Mouse (Mus musculus): ENCODE results near the gene Slit3. TPM values are rescaled to one million over a fixed set of nuclear protein-coding genes. Genes with fewer than 3 reads are reported as not detected.

Gene Slit3
- polyA plus RNA-seq, 1 experiment from 2014 or later = 5.9 TPM

DNA sequence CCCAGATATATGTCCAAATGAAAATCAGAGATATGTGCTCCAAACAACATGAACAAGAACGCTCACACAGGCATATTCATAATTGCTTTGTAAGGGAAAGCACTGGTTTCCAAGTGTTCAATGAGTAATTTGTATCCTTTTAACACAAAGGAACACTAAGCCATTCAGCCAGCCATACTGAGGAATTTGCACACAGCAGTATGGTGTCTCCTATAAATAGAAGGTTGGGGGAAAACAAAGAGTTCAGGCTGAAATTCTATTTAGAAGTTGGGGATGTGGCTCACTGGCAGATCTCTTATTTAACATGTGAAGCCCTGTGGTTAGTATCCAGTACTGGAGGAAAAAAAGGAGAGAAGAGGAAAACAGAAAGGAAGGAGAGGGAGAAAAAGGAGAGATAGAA lies 32.9 kb upstream of the Slit3 start:
- no peak overlapping the region for H3K27ac ChIP-seq (ENCODE audit: low read length)
- H3K4me1 ChIP-seq (ENCODE audit: control insufficient read depth, insufficient read depth, low read length) = peaks cover 5% of the 10 kb centered on the region; the same call in 1 of the 2 replicates
- WGBS = 80% methylated on average over 1 of the region's 1 CpGs
- no peaks in the 10 kb centered on the region for H3K9me3 ChIP-seq (ENCODE audit: control insufficient read depth, low read length)
- no peak overlapping the region for H3K4me2 ChIP-seq (ENCODE audit: low read depth, low read length)
- H3K4me3 ChIP-seq (ENCODE audit: low read length) = no peak overlapping the region
- H3K9ac ChIP-seq (ENCODE audit: low read depth, low read length) = no peak overlapping the region
- H3K36me3 ChIP-seq (ENCODE audit: control insufficient read depth, insufficient read depth, low read length) = no peaks in the 10 kb centered on the region
- H3K27me3 ChIP-seq (replicated peaks; ENCODE audit: control insufficient read depth, insufficient read depth, low read length) = no peaks in the 10 kb centered on the region
- no peak for ATAC-seq

DNA sequence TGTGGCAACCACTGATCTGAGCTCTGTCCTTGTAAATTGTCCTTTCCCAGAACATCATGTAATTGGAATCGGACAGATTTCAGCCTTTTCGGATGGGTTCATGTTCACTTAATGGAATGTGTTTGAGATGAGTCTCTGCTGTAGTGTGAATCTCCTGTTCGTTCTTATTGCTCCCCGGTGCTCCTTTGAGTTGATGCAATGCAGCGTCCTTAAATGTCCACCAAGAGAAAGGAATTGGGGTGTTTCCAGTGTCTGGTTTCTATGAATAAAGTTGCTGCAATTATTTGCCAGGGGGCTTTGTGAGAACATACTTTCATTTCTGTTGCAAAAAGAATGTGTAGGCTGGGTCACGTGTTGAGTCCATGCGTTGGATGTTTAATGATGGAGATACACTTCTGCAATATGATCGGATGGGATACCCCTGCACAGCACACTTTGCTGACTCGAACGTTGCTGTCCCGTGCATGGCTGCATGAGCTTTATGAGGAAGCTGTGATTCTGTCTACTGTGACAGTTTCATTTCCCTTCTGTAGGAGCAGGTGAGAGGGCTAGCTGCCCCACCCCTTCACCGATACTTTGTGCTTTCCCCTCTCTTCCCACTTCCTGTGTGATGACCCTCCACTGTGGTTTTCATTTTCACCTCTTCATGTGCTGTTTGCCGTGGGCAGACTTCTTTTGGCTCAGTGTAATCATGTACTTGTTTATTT lies 30.2 kb upstream of the Slit3 start:
- Histone ChIP-seq H3K9ac (ENCODE audit: low read depth, low read length) (no peak overlapping the region), H3K27me3 (replicated peaks; ENCODE audit: control insufficient read depth, insufficient read depth, low read length) (no peaks in the 10 kb centered on the region), H3K36me3 (ENCODE audit: control insufficient read depth, insufficient read depth, low read length) (no peaks in the 10 kb centered on the region), H3K9me3 (ENCODE audit: control insufficient read depth, low read length) (no peaks in the 10 kb centered on the region), H3K4me3 (ENCODE audit: low read length) (no peak overlapping the region), H3K27ac (ENCODE audit: low read length) (no peak overlapping the region), H3K4me1 (ENCODE audit: control insufficient read depth, insufficient read depth, low read length) (peaks cover 3% of the 10 kb centered on the region; the same call in 1 of the 2 replicates), H3K4me2 (ENCODE audit: low read depth, low read length) (no peak overlapping the region)
- no peak for ATAC-seq
- 85% methylated on average over 13 of the region's 13 CpGs for WGBS

DNA sequence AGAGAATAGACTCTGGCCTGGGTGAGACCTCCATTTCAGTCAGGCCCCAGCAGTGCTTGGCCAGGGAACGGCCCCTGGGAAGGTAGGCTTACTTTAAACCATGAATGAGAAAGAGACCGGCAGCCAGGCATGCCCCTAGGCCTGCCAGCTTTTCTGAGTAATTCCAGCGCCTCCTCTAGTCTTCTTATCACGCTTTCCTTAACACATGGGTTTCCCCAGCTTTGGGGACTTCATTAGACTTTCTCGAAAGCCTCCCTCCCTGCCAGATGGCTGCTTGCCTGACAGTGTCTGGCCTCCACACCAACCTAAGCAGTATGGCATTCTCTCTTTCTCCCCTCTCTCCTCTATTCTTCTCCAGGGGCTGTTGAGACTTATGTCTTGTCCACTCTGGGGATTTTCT lies 24.5 kb upstream of the Slit3 start:
- H3K4me2 ChIP-seq (ENCODE audit: low read depth, low read length) = no peak overlapping the region
- WGBS = 74% methylated on average over 5 of the region's 5 CpGs
- H3K27ac ChIP-seq (ENCODE audit: low read length) = no peak overlapping the region
- no peaks in the 10 kb centered on the region for H3K27me3 ChIP-seq (replicated peaks; ENCODE audit: control insufficient read depth, insufficient read depth, low read length)
- H3K9ac ChIP-seq (ENCODE audit: low read depth, low read length) = no peak overlapping the region
- H3K36me3 ChIP-seq (ENCODE audit: control insufficient read depth, insufficient read depth, low read length) = no peaks in the 10 kb centered on the region
- H3K9me3 ChIP-seq (ENCODE audit: control insufficient read depth, low read length) = no peaks in the 10 kb centered on the region
- no peaks in the 10 kb centered on the region for H3K4me1 ChIP-seq (ENCODE audit: control insufficient read depth, insufficient read depth, low read length)
- no peak for ATAC-seq
- H3K4me3 ChIP-seq (ENCODE audit: low read length) = no peak overlapping the region

DNA sequence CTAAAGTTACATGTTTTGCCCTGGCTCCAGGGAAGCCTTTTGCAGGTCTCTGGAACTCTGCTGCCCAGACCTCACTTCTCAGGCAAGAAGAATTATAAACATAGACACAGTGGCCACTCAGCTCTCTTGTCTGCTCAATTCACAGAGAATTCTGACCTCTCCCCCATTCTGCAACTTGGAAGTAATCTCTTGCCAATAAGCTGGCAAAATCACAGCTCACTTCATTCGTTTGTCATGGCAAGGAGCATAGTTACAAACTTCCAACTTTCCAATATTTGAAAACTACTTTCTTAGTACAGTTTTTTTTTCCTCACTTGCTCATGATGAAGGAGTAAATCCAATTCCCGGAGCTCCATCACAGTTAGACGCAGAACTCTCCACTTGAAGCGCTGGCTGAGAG lies 11.2 kb upstream of the Slit3 start:
- Histone ChIP-seq H3K9me3 (ENCODE audit: control insufficient read depth, low read length) (no peaks in the 10 kb centered on the region), H3K4me2 (ENCODE audit: low read depth, low read length) (no peak overlapping the region), H3K36me3 (ENCODE audit: control insufficient read depth, insufficient read depth, low read length) (no peaks in the 10 kb centered on the region), H3K4me3 (ENCODE audit: low read length) (no peak overlapping the region), H3K4me1 (ENCODE audit: control insufficient read depth, insufficient read depth, low read length) (no peaks in the 10 kb centered on the region), H3K27me3 (replicated peaks; ENCODE audit: control insufficient read depth, insufficient read depth, low read length) (no peaks in the 10 kb centered on the region), H3K27ac (ENCODE audit: low read length) (no peak overlapping the region), H3K9ac (ENCODE audit: low read depth, low read length) (no peak overlapping the region)
- 46% methylated on average over 4 of the region's 4 CpGs for WGBS
- no peak for ATAC-seq

DNA sequence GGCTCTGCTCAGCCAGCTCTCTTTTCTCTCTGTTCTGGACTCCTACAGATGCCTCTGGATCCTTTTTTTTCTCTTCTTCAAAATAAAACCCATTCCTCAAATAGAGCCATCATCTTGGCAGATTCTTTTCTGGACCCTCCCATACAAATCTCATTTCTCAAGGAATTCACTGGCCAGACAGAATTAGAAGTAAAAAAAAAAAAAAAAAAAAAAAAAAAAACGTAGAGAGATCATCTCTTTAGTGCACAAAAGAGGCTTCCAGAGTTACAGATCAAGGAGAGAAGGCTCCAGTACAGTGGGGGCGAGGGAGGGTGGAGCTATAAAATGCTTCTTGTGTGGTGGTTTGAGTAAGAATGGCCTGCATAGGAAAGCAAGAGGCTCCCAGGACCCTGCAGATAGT lies 10.2 kb upstream of the Slit3 start:
- no peak overlapping the region for H3K4me2 ChIP-seq (ENCODE audit: low read depth, low read length)
- H3K4me3 ChIP-seq (ENCODE audit: low read length) = no peak overlapping the region
- no peaks in the 10 kb centered on the region for H3K27me3 ChIP-seq (replicated peaks; ENCODE audit: control insufficient read depth, insufficient read depth, low read length)
- H3K9me3 ChIP-seq (ENCODE audit: control insufficient read depth, low read length) = no peaks in the 10 kb centered on the region
- H3K9ac ChIP-seq (ENCODE audit: low read depth, low read length) = no peak overlapping the region
- 70% methylated on average over 2 of the region's 2 CpGs for WGBS
- H3K36me3 ChIP-seq (ENCODE audit: control insufficient read depth, insufficient read depth, low read length) = no peaks in the 10 kb centered on the region
- H3K27ac ChIP-seq (ENCODE audit: low read length) = no peak overlapping the region
- no peak for ATAC-seq
- no peaks in the 10 kb centered on the region for H3K4me1 ChIP-seq (ENCODE audit: control insufficient read depth, insufficient read depth, low read length)

DNA sequence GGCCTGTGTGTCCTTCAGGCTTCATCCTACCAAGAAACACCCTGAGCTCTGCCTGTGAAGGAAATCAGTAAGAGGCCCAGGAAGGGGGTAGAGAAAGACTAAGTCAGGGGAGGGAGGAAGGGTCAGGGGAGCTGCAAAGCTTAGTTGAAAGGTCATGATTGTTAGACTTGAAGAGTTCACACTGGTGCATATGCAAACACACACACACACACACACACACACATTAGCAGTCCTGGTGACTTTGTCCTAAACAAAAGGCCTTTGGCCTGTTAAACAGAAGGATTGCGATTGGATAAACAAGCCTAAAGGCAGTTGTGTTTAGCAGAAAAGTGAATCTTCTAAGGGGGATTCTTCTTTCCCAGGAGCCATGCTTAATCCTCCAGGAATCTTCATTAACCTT lies 7.7 kb upstream of the Slit3 start:
- 43% methylated on average over 1 of the region's 1 CpGs for WGBS
- no peaks in the 10 kb centered on the region for H3K4me1 ChIP-seq (ENCODE audit: control insufficient read depth, insufficient read depth, low read length)
- H3K4me3 ChIP-seq (ENCODE audit: low read length) = no peak overlapping the region
- H3K9ac ChIP-seq (ENCODE audit: low read depth, low read length) = no peak overlapping the region
- H3K9me3 ChIP-seq (ENCODE audit: control insufficient read depth, low read length) = no peaks in the 10 kb centered on the region
- H3K27me3 ChIP-seq (replicated peaks; ENCODE audit: control insufficient read depth, insufficient read depth, low read length) = no peaks in the 10 kb centered on the region
- no peak for ATAC-seq
- H3K4me2 ChIP-seq (ENCODE audit: low read depth, low read length) = no peak overlapping the region
- H3K27ac ChIP-seq (ENCODE audit: low read length) = no peak overlapping the region
- H3K36me3 ChIP-seq (ENCODE audit: control insufficient read depth, insufficient read depth, low read length) = no peaks in the 10 kb centered on the region

DNA sequence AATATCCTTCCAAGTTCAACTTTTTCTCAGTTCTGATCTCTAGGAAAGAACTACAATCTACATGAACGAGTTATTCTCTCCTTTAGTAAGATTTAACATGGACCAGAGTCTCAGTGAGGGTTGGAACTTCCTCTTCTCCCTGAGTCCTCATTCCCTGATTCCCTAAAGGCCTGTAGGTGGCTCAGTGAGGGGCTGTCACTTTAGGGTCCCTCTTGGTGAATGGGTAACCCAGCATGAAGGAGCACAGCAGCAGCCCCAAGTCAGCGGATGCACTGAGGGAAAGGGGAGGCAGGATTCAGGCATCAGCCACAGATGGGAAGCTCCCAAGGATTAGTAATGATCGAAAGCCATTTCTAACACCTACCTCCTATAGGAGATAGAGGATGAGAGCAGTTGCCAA lies 4.6 kb upstream of the Slit3 start:
- 70% methylated on average over 3 of the region's 3 CpGs for WGBS

DNA sequence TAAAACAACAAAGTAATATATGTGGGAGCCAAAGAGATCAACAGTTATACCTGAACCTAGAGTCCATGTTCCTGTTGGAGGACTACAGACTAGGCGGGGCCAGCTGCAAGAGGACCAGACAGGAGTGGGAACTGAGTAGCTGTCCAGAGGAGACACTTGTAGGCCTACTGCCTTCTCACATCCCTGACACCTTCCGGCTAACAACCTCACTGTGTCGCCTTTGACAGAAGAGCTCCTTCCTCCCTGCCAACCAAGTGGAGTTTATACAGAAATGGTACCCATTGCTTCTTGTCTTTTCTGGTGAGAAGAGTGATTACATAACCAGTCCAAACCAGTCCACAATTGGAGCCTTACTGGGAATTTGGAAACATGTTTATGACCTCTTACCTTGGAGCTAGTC lies 3.2 kb upstream of the Slit3 start:
- 96% methylated on average over 3 of the region's 3 CpGs for WGBS
- Histone ChIP-seq H3K27me3 (replicated peaks; ENCODE audit: control insufficient read depth, insufficient read depth, low read length) (peaks cover 24% of the 10 kb centered on the region), H3K27ac (ENCODE audit: low read length) (no peak overlapping the region), H3K4me2 (ENCODE audit: low read depth, low read length) (no peak overlapping the region), H3K4me1 (ENCODE audit: control insufficient read depth, insufficient read depth, low read length) (peaks cover 11% of the 10 kb centered on the region; the same call in 1 of the 2 replicates), H3K4me3 (ENCODE audit: low read length) (no peak overlapping the region), H3K9me3 (ENCODE audit: control insufficient read depth, low read length) (no peaks in the 10 kb centered on the region), H3K9ac (ENCODE audit: low read depth, low read length) (no peak overlapping the region), H3K36me3 (ENCODE audit: control insufficient read depth, insufficient read depth, low read length) (no peaks in the 10 kb centered on the region)
- ATAC-seq = no peak

More for the DNA sequence above, 4.6 kb upstream of the Slit3 start:
- Histone ChIP-seq H3K9me3 (ENCODE audit: control insufficient read depth, low read length) (no peaks in the 10 kb centered on the region), H3K27ac (ENCODE audit: low read length) (no peak overlapping the region), H3K9ac (ENCODE audit: low read depth, low read length) (no peak overlapping the region), H3K4me3 (ENCODE audit: low read length) (no peak overlapping the region), H3K27me3 (replicated peaks; ENCODE audit: control insufficient read depth, insufficient read depth, low read length) (peaks cover 15% of the 10 kb centered on the region), H3K4me2 (ENCODE audit: low read depth, low read length) (no peak overlapping the region), H3K4me1 (ENCODE audit: control insufficient read depth, insufficient read depth, low read length) (peaks cover 11% of the 10 kb centered on the region; the same call in 1 of the 2 replicates), H3K36me3 (ENCODE audit: control insufficient read depth, insufficient read depth, low read length) (no peaks in the 10 kb centered on the region)
- no peak for ATAC-seq

DNA sequence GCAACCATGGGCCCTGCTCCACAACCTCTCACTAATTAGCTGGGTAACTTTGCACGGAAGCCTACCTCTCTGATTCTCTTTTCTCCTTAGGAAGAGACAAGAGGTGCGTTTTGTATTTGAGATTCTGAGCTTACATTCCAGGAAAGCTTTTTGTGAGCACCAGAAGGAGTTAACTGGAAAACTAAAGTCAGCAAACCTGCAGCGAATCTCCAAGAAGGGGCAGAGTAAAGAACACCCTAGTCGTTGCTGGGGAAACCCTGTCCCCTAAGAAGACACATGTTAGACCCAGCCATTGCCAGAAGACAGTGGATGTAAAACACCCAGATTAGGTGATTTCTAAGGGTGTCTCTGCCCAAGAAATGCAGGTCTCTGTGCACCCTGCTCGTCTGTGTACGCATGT lies 2.3 kb upstream of the Slit3 start:
- H3K4me3 ChIP-seq (ENCODE audit: low read length) = no peak overlapping the region
- no peaks in the 10 kb centered on the region for H3K36me3 ChIP-seq (ENCODE audit: control insufficient read depth, insufficient read depth, low read length)
- H3K9me3 ChIP-seq (ENCODE audit: control insufficient read depth, low read length) = no peaks in the 10 kb centered on the region
- peaks cover 17% of the 10 kb centered on the region for H3K4me1 ChIP-seq (ENCODE audit: control insufficient read depth, insufficient read depth, low read length)
- no peak overlapping the region for H3K9ac ChIP-seq (ENCODE audit: low read depth, low read length)
- no peak overlapping the region for H3K4me2 ChIP-seq (ENCODE audit: low read depth, low read length)
- no peak for ATAC-seq
- H3K27ac ChIP-seq (ENCODE audit: low read length) = no peak overlapping the region
- 51% methylated on average over 6 of the region's 6 CpGs for WGBS
- peaks cover 26% of the 10 kb centered on the region for H3K27me3 ChIP-seq (replicated peaks; ENCODE audit: control insufficient read depth, insufficient read depth, low read length)

DNA sequence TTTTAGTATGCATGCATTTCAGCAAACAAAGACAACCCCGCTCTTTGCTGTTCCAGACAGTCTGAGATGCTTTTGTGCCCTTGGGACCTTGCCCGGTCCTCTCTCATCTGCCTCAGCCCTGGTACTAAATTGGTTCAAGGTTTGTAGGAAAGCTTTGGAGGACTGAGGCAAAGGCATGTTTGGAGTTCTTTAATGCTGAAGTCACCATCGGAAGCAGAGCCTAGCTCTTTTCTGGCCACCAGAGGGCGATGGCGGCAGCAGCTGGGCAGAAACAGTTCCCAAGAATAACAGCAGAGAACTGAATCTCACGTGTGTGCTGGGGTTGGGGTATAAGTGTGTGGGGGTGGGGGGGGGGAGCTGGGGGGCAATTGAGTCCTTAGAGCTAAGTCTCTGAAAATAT lies 1.7 kb upstream of the Slit3 start:
- Histone ChIP-seq H3K27me3 (replicated peaks; ENCODE audit: control insufficient read depth, insufficient read depth, low read length) (peaks cover 26% of the 10 kb centered on the region), H3K9me3 (ENCODE audit: control insufficient read depth, low read length) (no peaks in the 10 kb centered on the region), H3K27ac (ENCODE audit: low read length) (no peak overlapping the region), H3K4me1 (ENCODE audit: control insufficient read depth, insufficient read depth, low read length) (peaks cover 23% of the 10 kb centered on the region), H3K9ac (ENCODE audit: low read depth, low read length) (no peak overlapping the region), H3K4me3 (ENCODE audit: low read length) (no peak overlapping the region), H3K36me3 (ENCODE audit: control insufficient read depth, insufficient read depth, low read length) (no peaks in the 10 kb centered on the region), H3K4me2 (ENCODE audit: low read depth, low read length) (no peak overlapping the region)
- no peak for ATAC-seq
- WGBS = 18% methylated on average over 6 of the region's 6 CpGs

Data from intestine, embryonic 16.5 days (tissue).